Mouse (Mus musculus) spleen, embryonic (tissue): Measurements from ENCODE around the gene Gm45808.
"Not testable (repeated sequence)": the region's sequence is repeated elsewhere in the genome, so short reads cannot be mapped to it uniquely, and the experiment has no call there.

Source experiments
- CTCF ChIA-PET: fragments of 350-600 bp; sonication (Branson Sonifier 250); formaldehyde crosslinking; loops from one replicate; lab custom pipeline; 2022; lab: Charles Lee

Gene Gm45808

DNA sequence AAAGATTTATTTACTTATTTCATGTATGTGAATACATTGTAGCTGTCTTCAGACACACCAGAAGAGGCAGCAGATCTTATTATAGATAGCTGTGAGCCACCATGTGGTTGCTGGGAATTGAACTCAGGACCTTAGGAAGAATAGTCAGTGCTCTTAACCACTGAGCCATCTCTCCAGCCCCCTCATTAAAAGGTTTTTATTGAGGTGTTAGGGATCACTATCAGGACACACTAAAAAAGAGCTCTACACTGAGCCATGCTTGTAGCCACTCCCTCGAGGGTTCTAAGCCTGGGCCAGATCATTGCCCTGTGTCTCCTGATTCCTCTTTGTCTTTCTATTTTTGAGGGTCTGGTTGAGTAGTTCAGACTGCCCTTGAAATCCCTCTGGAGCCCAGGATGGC lies 10.2 kb downstream of the Gm45808 start:
- CTCF ChIA-PET, result interaction anchor here (1.3 kb wide), 1 partner anchor 85 kb away, joined by 4 read pairs; no protein-coding TSS in a partner anchor

DNA sequence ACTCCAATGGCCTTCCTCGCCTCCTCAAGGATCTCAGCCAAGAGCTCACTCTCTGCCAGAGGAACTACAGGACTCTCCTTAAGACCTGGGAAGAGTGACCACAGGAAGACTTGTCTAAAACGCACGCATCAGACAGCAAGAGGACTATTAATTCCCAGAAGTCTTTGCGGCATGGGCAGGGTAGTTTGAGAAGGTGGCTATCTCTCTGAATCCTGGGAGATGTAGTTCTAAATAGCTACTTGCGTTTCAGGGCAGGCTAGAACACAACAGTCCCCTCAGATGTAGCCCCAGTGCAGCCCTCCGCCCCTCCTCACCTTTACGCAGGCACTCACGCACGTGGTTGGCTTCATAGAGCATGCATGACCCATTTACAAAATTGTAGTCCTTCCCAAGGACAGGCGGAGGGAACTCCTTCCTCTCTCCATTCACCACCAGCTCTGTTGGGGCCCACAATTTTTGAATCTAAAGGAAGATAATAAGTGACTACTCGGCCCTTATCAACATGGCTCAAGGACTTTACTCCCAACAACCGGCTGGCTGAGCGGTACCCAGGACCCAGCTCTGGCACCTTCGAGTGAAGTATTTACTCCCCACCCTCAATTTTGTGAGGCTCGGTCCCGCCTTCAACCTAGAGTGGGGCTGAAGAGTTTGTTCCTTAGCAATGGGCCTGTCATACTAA lies 11.2 kb downstream of the Gm45808 start:
- CTCF ChIA-PET, result interaction anchor here (0.7 kb wide), 1 partner anchor 442 kb away, joined by 3 read pairs; no protein-coding TSS in a partner anchor

- CTCF ChIA-PET, result interaction anchor here (1.7 kb wide), 1 partner anchor 17 kb away, joined by 5 read pairs; no protein-coding TSS in a partner anchor
Measured at GRCm38 (mm10) chr7:45470869-45471268, 15.7 kb downstream of the Gm45808 start.

- CTCF ChIA-PET, result interaction anchor here (0.5 kb wide), 1 partner anchor 45 kb away, joined by 4 read pairs; no protein-coding TSS in a partner anchor
Measured at GRCm38 (mm10) chr7:45467090-45467670, 19.4 kb downstream of the Gm45808 start.

DNA sequence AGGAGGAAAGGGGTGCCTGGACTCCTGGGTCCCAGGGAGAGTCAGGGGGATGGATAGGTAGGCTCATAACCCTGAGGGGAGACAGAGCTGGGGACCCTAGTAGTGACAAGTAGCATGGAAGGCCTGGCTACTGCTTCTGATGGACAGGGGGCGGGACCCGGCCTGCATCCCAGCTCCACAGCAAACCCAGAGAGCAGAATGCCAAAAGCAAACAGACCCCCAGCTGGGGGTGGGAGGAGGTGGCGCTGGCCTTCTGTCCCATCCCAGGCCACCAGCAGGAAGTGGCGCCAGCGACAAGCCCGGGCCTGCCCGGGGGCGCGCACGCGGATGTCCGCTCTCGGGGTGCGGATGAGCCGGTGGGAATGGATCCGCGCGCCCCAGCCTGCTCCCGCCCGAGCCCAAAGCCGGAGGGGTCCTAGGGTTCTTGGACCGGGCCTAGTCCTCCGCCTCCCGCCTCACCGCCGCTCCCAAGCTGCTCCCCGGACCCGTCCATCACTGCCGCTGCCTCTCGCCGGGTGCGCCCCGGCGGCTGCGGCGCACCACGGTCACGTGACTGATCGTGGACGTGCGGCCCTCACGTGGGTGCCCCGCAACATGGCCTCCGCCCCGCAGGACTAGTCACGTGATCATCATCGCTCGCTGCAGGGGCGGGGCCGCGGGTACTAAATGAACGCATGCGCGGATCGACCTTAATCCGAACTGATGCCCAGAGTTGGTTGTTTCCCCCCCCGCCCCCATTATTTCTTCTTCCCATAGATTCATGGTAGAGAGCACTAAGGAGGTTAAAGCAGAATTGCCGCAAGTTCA lies 20.1 kb downstream of the Gm45808 start, which contains the start of gene Bax:
TSS of gene Bax (minus strand) at position 616 of the 807 bp plus-strand sequence.
- CTCF ChIA-PET, result interaction anchor here (0.5 kb wide), 1 partner anchor 45 kb away, joined by 4 read pairs; no protein-coding TSS in a partner anchor

GRCm38 (mm10) chr7:45465549-45465948 lies 21.1 kb downstream of the Gm45808 start:
- CTCF ChIA-PET, result no interaction called here

- CTCF ChIA-PET, result interaction anchor here (0.6 kb wide), 1 partner anchor 18 kb away, joined by 3 read pairs; no protein-coding TSS in a partner anchor
Measured at GRCm38 (mm10) chr7:45465112-45465511, 21.5 kb downstream of the Gm45808 start.

GRCm38 (mm10) chr7:45463987-45464778 lies 22.4 kb downstream of the Gm45808 start:
- CTCF ChIA-PET, result interaction anchor here (0.6 kb wide), 1 partner anchor 19 kb away, joined by 3 read pairs; no protein-coding TSS in a partner anchor

- CTCF ChIA-PET, result interaction anchor here (0.5 kb wide), 1 partner anchor 1168 kb away, joined by 4 read pairs; no protein-coding TSS in a partner anchor
Measured at GRCm38 (mm10) chr7:45462868-45463267, 23.7 kb downstream of the Gm45808 start.

GRCm38 (mm10) chr7:45462325-45462724 lies 24.3 kb downstream of the Gm45808 start:
- CTCF ChIA-PET, result no interaction called here

GRCm38 (mm10) chr7:45461781-45462180 lies 24.8 kb downstream of the Gm45808 start:
- CTCF ChIA-PET, result no interaction called here

DNA sequence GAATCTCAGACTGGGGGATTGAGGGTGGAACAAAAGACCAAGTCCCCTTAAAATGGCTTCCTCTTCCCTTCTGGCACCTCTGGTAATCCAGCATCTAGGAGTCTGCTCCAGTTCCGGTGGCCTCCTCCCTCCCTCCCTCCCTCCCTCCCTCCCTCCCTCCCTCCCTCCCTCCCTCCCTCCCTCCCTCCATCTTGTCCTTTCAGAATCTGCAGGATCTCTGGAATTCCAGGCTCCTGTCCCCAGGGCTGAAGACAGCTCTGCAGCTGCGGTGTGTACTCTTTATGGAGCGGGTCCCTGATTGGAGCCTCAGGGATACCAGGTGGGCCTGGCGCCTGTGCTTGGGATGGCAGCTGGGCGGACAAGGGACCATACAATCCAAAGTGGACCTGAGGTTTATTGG lies 25.3 kb downstream of the Gm45808 start:
- CTCF ChIA-PET, result no interaction called here

- CTCF ChIA-PET, result no interaction called here
Measured at GRCm38 (mm10) chr7:45460860-45461314, 25.7 kb downstream of the Gm45808 start.

DNA sequence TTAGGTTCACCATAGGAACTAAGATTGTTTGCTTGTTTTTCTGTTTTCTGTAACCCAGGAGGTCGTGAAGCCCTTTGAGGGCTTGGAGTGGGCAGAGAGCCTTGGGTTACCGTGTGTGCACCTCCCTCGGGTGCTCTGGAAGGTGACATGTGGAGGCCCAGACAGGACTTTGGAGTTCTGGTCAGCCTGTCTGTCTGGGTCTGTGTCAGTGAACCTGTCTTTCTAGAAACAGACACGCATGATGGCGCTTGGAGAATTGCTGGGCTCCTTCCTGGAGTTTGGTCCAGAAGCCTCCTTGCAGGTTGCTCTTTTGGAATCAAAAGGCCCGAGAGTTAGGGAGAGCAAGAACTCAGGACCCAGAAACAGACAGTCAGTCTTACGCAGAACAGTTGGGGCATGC lies 26.2 kb downstream of the Gm45808 start:
- CTCF ChIA-PET, result no interaction called here

DNA sequence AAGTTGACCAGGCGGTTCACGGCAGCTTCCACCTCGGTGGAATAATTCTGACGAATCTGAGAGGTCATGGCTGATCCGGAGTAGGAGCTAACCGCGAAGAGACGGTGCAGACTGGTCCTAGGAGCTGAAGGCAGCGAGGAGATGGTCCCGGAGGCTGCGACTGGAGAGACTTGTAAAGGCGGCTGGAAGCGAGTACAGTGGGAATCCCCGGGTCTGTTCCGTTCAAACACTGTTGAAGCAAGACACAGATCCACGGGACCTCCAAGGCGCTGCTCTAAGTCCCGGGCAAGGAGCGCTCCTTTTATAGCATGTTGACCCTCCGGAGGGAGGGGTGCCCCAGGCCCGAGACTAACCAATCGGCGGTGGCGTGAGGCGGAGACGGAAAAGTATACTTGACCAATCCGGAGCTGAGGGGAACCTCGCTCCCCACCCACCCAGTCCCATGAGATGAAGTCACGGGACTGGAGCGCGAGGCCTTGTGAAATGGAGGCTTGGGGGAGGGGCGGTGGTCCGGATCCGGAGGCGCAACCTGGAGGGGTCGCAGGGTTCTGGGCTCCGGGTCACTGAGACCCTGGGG lies 27.0 kb downstream of the Gm45808 start, which contains the start of gene Ftl1:
TSS of gene Ftl1 (minus strand) at position 321 of the 577 bp plus-strand sequence.
- CTCF ChIA-PET, result not testable (repeated sequence)

DNA sequence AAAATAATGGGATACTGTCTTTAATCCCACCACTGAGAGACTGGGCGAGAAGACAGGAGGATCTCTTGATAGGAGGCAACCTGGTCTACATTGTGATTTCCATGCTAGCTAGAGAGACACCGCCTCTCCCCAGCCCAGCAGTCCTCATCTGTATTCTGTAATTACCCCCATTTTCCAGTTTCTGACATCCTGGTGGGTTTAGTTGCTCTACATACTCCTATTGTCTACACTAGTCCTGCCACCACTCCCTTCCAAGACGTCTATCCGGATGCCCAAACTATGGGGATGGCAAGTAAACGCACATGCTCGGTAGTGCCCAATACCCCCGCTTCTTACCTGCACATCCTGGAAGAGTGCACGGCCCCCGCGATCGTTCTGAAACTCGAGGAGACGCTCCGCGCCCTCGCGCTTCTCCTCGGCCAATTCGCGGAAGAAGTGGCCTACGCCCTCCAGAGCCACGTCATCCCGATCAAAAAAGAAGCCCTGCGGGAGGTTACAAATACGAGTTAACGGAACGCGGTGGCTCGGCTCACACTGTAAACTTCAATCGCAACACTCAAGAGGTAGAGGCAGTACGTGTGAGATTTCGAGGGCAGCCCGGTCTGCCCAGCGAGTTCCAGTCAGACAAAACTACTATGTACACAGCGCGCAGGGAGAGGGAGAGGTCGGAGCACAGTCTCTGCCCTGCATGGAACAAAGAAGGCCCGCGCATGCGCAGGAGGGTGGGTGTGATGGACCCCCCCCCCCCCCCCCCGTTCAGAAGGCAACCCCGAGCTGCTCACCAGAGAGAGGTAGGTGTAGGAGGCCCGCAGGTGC lies 27.7 kb downstream of the Gm45808 start:
- CTCF ChIA-PET, result no interaction called here

GRCm38 (mm10) chr7:45457204-45458060 lies 29.2 kb downstream of the Gm45808 start:
- CTCF ChIA-PET, result interaction anchor here (0.6 to 1.2 kb wide), 3 partner anchors 21 to 349 kb away, joined by 3 to 5 read pairs (median 4); partner anchors contain the start of gene Kcna7

- CTCF ChIA-PET, result interaction anchor here (0.6 to 1.2 kb wide), 2 partner anchors 21 to 52 kb away, joined by 3 to 4 read pairs; partner anchors contain the start of gene Kcna7
Measured at GRCm38 (mm10) chr7:45456721-45457203, 29.8 kb downstream of the Gm45808 start.
